Mouse (Mus musculus) regulatory T cell (primary cell): ENCODE measurements around the gene Gpr4.

Experiments
- in situ Hi-C: fragments of 300-600 bp; cut with MboI, MseI; formaldehyde crosslinking; loops from one replicate; pipeline ENCODE4 v1.15.1; 2025; ENCODE audit warnings: high pct_unique_total_duplicates

The Gpr4 gene

DNA sequence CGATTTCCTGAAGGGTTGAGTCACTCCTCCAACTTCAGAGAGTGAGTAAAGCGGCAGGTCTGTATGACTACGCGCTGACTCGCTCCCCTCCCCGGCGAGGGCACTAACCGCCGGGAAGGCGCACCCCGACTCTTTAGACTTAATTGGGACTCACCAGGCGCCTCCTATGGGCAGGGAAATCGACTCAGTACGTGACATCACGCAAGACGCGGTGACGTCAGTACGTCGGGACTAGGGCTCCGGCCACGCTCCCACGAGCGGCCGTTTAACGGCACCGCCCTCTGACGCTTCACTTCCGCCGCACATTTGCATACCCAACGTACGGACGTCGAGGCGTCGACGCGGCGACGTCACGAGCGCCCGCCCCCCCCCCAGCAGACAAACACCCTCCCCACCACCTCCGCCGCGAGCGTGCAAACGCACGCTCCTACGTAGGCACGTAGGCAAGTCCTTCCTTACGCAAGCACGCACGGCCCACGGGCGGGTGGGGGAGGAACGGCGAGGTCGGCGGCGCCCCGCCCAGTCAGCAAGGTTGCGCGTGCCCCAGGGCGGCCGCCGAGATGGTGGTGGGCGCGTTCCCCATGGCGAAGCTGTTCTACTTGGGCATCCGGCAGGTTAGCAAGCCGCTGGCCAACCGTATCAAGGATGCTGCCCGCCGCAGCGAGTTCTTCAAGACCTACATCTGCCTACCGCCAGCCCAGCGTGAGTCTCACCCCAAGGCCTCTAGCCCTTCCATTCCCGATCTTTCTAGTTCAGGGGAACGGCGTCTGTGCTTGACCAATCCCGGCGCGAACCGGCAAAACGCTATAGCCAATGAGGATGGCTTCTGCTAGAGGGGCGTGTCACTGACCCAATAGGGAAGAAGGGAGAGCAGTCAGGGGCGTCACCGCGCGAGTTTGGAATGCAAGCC lies 15.8 kb downstream of the Gpr4 start, which contains the start of gene Opa3:
Gene Opa3 (plus strand): TSS at position 452 of the 910 bp plus-strand sequence.
- in situ Hi-C loops = no loop called here

DNA sequence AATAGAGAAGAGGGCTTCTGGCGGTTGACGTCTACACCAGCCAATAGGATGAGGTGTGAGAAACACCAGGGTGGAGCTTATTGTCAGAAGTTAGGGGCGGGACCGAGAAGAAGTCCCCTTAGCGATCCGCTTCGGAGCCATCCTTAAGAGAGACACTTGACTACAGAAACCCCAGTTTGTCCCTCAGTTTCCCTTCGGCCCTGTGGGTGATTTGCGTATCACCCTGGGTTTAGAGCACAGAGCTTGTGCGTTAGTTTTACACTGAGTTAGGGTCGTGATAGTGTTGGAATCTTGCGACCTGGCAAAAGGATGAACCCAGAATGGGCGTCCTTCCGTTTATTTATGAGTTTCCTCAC lies 16.4 kb downstream of the Gpr4 start:
- in situ Hi-C loops = no loop called here

DNA sequence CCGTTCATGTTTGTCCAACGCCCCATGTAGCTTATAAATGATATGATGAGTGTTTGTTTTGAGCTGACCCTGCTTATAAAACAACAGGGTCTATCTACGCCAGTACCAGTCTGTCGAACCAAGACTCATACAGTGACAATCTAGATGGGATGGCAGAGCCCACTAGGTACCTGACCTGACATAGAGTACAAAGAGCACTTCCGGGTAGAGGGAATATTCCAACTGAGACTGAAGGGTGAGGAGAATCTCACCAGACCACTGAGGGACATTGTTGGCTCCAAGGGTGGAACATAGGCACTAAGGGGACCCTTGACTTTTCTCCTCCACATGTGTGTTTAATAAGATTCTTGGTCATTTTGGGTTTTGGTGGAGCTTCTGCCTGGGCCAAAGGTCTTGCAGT lies 17.1 kb downstream of the Gpr4 start:
- in situ Hi-C loops = no loop called here

DNA sequence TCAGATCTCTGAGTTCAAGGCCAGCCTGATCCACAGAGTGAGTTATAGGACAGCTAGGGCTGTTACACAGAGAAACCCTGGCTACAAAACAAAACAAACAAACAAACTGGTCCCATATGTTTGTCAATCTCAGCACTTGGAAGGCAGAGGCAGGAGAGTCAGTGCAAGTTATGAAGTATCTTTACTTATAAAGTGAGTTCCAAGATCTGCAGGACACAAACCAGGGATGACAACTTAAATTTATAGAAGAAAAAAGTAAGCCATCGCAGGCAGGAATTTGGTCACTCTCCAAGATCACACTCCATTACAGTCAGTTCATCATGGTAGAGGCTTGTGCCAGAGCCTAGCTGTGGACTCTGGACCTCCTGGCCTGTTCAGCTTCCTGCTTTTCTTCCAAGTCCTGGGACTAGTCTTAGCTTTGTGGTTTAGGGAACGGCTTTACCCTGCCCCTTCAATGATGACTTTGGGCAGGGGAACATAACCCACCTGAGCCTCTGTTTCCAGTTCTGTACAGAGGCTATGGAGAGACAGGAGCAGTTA lies 17.8 kb downstream of the Gpr4 start:
- in situ Hi-C loops = no loop called here

DNA sequence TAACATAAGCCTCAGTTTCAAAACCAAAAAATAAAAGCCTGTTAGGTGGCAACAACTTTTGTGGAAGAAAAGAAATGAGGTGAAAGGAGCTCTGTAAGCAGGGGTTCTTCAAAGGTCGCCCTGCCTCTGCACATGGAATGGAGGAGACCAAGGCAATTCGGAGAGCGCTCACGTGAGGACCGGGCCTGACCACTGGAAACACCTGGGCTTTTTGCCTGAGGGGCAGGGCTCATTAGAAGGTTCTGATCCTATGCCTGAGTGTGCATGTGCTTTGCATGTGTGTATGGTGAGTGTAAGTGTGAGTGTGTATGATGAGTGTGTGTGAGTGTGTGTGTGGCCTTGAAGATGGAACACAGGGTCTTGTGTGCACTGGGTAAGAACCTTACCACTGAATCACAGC lies 18.6 kb downstream of the Gpr4 start:
- in situ Hi-C loops = no loop called here

DNA sequence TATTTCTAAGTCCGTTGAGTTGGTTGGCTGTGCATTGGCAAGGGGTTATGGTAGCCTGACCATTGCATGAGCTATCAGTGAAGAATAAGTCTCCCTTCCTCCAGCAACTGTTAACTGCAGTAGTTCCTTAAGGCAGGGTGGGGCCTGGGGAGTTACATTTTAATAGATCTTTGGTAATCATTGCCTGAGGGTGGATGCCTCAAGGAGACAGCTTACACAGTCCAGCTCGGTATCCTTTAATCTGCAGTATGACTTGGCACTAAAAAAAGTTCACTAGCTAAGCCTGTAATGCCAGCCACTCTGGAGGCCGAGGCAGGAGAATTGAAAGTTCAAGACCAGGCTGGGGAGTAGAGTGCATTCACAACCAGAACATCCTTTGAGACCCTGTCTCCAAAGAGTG lies 19.5 kb downstream of the Gpr4 start:
- in situ Hi-C loops = no loop called here

DNA sequence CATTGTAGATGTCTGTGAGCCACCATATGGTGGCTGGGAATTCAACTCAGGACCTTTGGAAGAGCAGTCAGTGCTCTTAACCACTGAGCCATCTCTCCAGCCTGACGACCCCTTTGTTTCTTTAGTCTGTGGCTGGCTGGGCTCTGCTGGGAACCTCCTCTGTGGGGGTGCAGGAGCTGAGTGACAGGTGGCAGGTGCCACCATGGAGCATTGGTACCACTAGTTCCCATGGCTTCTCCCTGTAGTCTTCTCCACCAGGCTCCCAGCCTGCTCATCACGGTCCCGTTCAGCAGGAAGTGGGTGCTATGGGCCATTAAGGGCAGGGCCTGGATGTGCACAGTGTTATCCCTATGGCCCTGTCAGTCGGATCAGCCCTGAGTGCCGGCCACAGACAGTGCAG lies 22.3 kb downstream of the Gpr4 start:
- in situ Hi-C loops = no loop called here

DNA sequence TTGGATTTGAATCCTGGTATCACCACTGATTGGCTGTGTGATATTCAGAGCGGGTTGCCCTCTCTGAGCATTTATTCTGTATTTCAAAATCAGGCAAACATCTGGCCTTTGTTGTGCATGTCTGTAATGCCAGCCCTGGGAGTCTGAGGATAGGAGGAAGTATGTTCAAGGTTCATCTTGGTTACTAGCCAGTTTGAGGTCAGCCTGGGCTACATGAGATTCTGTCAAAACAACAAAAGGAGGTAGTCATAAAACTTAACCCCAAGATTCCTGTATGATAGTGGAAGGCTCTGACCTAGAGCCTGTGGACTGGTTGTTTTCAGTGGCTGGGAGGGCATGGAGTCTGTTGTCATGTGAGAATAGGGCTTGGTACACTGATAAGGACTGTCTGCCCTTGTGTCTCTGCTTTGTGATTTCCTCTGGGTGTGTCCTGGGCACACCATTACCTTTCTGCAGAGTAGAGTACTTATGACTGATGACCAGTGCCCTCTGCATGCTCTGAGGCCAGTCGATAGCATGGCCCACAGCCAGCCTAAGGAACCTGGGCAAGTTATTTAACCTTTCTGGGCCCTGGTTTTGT lies 22.8 kb downstream of the Gpr4 start:
- in situ Hi-C loops = no loop called here

DNA sequence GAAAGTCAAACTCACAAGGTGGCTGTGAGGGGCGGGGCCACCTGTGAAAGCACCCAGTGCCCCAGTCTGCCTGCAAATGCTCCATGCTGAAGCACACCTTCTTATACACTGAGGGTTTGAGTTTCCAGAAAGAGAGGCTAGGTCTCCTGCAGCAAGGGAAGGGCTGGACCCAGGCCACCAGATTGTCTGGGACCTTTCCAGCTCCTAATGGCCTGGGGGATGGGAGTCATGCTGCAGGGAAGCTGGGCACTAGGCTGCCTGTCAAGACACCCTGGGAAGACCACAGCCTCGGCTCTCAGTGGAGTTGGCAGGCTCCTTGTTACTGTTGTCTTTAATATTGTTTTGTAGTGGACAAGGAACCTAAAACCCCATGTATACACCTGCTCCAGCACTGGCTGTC lies 24.1 kb downstream of the Gpr4 start:
- in situ Hi-C loops = no loop called here

DNA sequence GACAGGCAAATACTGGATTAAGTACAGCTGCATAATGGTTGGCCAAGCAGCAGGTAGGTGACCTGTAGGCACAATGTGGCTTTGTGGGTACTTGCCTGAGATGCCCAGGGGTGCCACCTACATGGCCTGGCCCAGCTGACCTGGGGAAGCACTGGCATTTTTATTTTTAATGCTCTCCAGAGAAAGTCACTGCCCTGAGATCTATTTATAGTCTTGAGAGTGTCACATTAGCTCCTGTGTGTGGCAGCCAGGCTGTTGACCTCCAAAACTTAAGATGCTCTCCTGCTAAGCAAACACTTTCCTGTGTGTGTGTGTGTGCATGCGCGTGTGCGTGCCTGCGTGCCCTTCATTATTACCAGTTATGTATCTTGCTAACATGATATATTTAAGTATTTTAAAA lies 26.0 kb downstream of the Gpr4 start:
- in situ Hi-C loops = no loop called here

DNA sequence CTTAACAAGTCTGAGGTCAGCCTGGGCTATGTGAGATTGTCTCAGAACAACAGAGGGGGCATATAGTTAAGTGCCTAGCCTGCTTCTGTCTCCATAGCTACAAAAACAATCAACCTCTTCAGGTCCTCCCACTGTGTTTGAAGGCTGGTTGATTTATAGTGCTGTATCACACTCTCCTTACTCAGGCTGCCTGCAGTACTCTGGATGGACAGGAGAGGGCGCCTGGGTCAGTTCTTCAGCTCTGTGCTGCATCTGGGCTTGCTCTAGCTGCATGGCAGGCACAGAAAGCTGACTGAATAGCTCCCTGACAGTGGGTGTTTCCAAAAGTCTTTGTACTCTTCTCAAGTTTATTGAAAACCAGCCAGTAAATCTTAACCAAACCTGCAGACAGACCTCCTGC lies 27.1 kb downstream of the Gpr4 start:
- in situ Hi-C loops = no loop called here

DNA sequence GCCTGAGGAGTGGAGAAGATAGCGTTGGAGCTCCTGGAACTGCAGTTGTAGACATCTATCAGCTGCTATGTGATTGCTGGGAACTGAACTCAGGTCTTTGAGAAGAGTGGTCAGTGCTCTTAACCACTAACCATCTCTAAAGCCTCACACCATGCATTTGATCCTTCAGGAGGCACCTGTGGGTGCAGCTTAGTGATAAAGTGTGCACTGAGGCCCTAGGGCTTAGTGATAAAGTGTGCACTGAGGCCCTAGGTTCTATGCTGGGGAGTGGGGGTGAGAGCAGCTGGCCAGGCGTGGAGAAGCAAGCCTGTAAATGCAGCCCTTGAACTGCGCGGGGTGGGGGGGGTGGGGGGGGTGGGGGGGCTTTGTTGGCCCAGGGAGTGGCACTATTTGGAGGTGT lies 27.6 kb downstream of the Gpr4 start:
- in situ Hi-C loops = loop anchor here (5.0 kb wide), 1 partner anchor 42 kb away; the partner anchor contains the start of genes Ppm1n and Rtn2

DNA sequence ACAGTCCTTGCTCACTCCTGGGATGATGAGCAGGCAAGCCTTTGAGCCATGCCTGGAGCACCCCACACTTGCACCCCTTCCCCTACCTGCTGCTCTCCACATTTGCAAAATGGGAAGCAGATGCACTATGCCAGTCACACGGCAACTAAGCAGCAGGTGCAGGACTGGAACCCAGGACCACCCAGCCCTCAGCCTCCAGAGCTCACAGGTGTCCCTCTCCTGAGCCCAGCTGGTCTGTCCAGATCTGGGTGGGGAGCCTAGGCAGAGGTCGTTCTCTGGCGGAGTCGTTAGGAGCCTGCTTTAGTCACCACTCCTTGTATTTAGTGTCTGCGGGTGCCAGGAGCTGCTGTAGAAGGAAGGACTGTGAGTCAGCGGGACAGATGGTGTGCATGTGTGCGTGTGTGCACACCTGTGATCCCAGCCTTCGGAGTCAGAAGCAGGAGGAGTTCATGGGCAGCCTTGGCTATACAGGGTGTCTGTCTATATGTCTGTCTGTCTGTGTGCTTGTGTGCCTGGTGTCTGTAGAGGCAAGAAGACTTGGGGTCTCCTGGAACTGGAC lies 28.6 kb downstream of the Gpr4 start:
- in situ Hi-C loops = loop anchor here (5.0 kb wide), 1 partner anchor 41 kb away; the partner anchor contains the start of genes Ppm1n and Rtn2

DNA sequence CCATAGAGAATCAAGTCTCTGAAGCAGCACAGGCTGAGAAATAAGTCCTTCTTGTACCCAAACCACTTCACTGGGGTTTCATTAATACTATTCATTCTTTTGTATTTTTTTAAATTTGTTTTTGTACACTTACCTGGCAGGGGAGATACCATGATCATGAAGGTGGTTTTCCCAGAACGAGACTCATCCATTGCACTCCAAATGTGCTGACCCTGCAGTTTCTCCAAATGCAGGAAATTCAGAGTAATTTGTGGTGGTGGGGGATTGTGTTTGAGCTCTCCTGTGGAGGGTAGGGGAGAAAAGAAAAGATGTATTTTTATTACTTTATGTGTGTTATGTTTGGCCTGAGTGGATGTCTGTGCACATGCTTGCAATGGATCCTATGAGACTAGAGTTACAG lies 29.7 kb downstream of the Gpr4 start:
- in situ Hi-C loops = loop anchor here (5.0 kb wide), 1 partner anchor 40 kb away; the partner anchor contains the start of genes Ppm1n and Rtn2

DNA sequence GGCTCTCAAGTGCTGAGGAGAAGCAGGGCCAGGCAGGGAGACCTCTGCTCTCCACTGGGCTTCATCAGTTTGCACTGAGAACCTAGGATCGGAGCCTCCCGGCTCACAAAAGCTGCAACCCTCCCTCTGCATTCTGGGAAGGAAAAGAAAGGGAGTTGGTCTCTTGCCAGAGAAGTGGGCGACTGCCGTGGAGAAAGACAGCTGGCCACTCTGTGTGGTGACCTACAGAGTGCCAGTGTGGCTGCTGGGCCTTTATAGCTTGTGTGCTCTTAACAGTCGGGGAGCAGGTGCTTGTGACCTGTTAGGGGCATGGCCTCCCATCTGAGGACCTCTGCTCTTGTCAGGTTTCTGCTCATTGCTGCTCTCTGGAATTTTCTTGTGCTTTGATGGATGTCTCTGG lies 31.5 kb downstream of the Gpr4 start:
- in situ Hi-C loops = loop anchor here (5.0 kb wide), 1 partner anchor 38 kb away; the partner anchor contains the start of genes Ppm1n and Rtn2

DNA sequence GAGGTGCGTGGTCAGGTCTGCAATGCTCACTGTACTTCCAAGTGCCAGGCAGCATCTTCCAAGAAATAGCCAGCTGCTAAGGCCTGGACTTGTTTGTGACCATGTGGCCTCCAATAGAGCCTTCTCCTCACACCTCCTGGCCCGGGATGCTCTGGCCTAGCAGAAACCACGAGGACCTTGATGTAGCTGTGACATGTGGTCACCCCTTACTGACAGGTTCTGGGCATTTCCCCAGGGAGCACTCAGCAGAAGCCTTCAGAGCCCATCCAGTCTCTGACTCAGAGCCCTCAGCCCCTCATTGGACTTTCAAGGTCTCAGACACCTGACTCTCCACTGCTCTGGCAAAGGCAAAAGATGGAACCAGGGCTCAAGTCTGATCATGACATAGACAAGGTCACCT lies 32.7 kb downstream of the Gpr4 start:
- in situ Hi-C loops = no loop called here

DNA sequence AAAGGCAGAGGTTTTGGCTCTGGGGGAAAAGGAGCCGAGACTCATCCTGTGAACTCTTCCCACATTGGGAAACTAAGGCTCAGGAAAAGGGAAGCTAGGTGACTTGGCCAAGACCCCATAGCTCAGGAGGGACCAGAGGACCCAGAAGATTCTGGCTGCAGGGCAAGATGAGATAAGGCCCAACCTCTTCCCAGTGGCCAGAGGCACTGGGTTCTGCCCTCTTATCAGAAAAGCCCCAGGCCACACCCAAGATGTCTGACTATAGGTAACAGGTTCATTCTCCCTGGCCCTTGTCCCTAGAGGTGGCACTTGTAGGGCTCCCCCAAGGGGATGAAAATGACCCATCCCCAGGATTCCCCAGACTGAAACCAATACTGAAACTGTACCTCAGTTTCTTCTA lies 34.5 kb downstream of the Gpr4 start:
- in situ Hi-C loops = no loop called here

DNA sequence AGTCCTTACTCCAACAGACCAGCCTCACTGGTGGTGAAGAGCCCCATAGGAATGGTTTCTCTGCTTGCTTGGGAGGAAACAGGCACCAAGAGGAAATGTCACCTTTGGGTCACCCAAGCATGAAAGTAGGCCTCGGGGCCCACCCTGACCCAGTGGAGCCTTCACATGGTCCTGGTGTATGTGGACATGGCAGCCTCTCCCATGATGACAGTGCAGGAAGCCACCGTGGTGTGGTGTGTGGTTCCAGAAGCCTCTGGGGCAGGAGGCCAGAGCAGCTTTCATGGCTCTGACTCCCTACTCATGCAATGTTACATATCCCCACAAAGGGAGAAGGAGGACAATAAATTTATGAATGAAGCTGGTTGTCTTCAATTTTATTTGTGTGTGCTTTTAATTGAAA lies 35.2 kb downstream of the Gpr4 start:
- in situ Hi-C loops = no loop called here

DNA sequence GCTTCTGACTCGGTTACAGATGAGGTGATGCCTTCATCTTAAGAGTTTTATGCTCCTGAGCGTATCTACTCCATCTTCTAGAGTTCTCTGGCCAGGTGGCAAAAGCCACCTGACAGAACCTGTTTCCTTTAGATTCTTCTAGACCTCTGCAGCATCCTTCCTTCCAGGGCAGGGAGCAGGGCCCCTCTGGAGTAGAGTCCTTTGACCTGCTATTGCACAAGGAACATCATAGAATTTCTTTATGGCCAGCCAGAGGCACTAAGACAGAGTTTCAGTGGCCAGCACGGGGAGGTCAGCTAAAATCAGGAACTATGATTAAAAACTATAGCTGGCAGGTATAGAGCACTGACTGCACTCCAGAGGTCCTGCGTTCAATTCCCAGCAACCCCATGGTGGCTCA lies 39.7 kb downstream of the Gpr4 start:
- in situ Hi-C loops = no loop called here

DNA sequence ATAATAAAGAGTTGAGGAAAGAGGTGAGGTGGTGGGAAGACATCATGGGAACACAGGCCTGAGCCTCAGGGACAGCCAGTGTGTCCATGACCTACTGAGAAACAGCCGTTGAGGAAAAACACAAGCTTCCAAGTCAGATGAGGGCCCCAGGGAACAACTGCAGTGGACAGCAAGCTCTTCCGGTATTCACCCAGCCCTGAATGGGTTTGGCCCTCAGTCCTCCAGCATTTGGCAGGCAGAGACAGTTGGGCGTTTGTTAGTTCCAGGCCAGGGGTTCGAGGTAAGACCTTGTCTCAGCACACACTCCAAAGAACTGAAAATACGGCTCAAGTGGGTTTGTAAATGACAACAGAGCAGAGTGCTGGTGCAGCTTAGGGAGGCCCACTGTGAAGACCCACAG lies 41.1 kb downstream of the Gpr4 start:
- in situ Hi-C loops = no loop called here

DNA sequence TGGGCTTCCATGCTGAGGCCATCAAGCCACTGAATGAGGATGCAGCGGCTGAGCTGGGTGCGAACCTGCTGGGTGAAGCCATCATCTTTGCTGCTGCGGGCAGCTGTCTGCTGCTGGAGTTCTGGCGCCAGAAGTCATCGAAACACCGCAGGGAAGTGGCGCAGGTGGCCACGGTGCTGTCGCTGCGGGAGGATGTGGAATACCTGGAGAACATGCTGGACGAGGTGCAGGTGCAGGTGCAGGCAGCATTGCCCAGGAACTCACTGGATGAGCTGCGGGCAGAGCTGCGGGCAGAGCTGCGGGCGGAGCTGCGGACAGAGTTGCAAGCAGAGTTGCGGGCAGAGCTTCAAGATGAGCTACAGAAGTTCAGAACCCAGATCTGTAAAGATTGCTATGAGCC lies 43.1 kb downstream of the Gpr4 start:
- in situ Hi-C loops = no loop called here

DNA sequence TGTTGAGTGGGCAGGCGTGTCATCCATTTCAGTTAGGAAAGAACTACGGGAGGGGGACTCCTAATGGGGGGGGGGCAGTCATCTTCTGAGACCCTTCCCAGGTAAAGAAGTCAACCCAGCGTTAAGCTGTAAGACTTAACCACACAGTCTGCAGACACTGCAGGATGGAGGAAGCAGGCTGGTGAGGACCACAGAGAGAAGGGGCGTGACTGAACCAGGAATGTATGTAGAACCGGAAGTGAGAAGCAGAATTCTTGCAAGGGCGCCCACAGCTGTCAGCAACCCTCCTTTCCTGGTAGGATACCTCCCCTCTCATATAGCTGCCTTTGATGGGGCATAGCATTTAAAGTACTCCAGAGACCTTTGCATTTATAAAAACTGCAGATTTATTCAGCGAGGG lies 44.2 kb downstream of the Gpr4 start:
- in situ Hi-C loops = no loop called here
